Mouse (Mus musculus) left cerebral cortex, adult 6 months (tissue): Measurements from ENCODE around the gene Nfkb1. TPM values are rescaled to one million over a fixed set of nuclear protein-coding genes. Genes with fewer than 3 reads are reported as not detected.

ENCODE experiments used
- long read RNA-seq, 2 experiments: library from polyadenylated mRNA; unstranded; transcript quantifications; one replicate each; pipeline ENCODE4 v2.0.0; 2019 to 2020
- polyA plus RNA-seq: library from polyadenylated mRNA; unstranded; fragments of <200 nt; fragmentation: Nextera tagmentation; gene quantifications from 2 replicates; pipeline ENCODE4 v1.2.3, GENCODE M21; 2021

Gene Nfkb1
- 2.8 and 3.8 TPM in 2 replicates for polyA plus RNA-seq
- long read RNA-seq, experiment 1, full-length matches to known transcripts = 7 of 12 reads
- long read RNA-seq, experiment 1, partial matches to known transcripts = 2 of 12 reads
- long read RNA-seq, experiment 1, other reads (novel, unspliced or antisense) = 3 of 12 reads
- long read RNA-seq, experiment 2, partial matches to known transcripts = 3 of 6 reads
- long read RNA-seq, experiment 2, other reads (novel, unspliced or antisense) = 1 of 6 reads

GRCm38 (mm10) chr3:135691191-135692131 lies at the start of gene Nfkb1:
TSS of gene Nfkb1 (minus strand) at chr3:135691547.

Other genes starting within 250 kb of the Nfkb1 start
- 3.6 and 3.8 TPM in 2 replicates for gene Manba, start 205.9 kb downstream of the Nfkb1 start, polyA plus RNA-seq
- 1.5 TPM in 2 replicates for gene Slc39a8, start 133.7 kb upstream of the Nfkb1 start, polyA plus RNA-seq